ENCODE assay signal across 9 mouse cellular contexts in the genomic region with DNA sequence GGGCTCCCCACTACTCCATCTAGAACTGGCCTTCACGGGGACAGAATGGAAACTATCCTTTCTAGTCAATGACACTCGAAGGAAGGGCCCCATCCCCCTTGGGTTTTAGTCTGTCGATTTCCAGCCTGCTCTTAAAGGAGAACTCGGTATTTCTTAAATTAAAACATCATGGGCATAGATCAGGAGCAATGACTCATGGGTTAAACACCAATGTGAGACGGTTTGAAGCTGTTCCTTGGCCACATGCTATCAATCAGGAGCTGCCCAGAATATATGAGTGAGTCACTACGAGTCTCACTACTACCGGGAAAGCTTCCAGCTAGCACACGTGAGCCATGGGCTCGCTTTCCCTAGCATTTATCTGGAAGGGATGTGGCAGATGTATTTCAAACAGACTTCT.
DNase-seq lines count a peak whose midpoint lies in the region; ATAC-seq and TF ChIP-seq lines count a peak whose summit lies in the region.
"Had no signal": no experiment of that assay in that cellular context is flagged by ENCODE, and none has a peak within 500 bp of the region (broad histone marks: within the 10 kb centered on the region; RNA-seq: fewer than 3 reads in every experiment).

No protein-coding gene starts in this region.

- H3K4me1 ChIP-seq in lung, postnatal 0 days (ENCODE audit: insufficient read depth, low read depth, low read length): no peaks in the 10 kb centered on the region
- no peaks in the 10 kb centered on the region for H3K4me1 ChIP-seq in midbrain, embryonic 15.5 days

- DNase-seq in embryo, embryonic 10 days (ENCODE audit: low spot score): peak; percentile 16
- DNase-seq in embryo, embryonic 9.5 days (ENCODE audit: extremely low spot score): no peak
- peak; percentile 47 for DNase-seq in urinary bladder, postnatal 14 days (ENCODE audit: low spot score)
- DNase-seq in urinary bladder, postnatal 4 days (ENCODE audit: low spot score in 2 of 2): no peak
- DNase-seq in heart, postnatal 14 days: peak; percentile 35 to 52
- peak; percentile 81 for DNase-seq in lung, postnatal 0 days (ENCODE audit: low spot score)
- DNase-seq in thymus, postnatal 14 days: no peak

- H3K27me3 ChIP-seq in lung, postnatal 0 days (replicated peaks; ENCODE audit: insufficient read depth, low read length): no peaks in the 10 kb centered on the region
- H3K27me3 ChIP-seq in midbrain, embryonic 15.5 days (replicated peaks): no peaks in the 10 kb centered on the region
- H3K27me3 ChIP-seq: lung, embryonic 15.5 days had no signal

- no peak for TF ChIP-seq CTCF in lung, postnatal 0 days (IDR thresholded peaks at IDR 0.05)

- no peak overlapping the region for H3K4me3 ChIP-seq in lung, postnatal 0 days (ENCODE audit: low read depth, low read length)
- H3K4me3 ChIP-seq in midbrain, embryonic 15.5 days: no peak overlapping the region
- H3K4me3 ChIP-seq: lung, embryonic 15.5 days had no signal

- no peak overlapping the region for H3K27ac ChIP-seq in lung, postnatal 0 days (ENCODE audit: low read length)
- H3K27ac ChIP-seq in midbrain, embryonic 15.5 days: no peak overlapping the region
- H3K27ac ChIP-seq: lung, embryonic 15.5 days had no signal

- no peak overlapping the region for H3K9ac ChIP-seq in lung, postnatal 0 days (replicated peaks; ENCODE audit: low read depth)
- H3K9ac ChIP-seq in midbrain, embryonic 15.5 days: no peak overlapping the region
- H3K9ac ChIP-seq: lung, embryonic 15.5 days had no signal

- ATAC-seq in lung, postnatal 0 days: peak; percentile 87
- ATAC-seq in midbrain, embryonic 15.5 days (replicated peaks): no peak

- TF ChIP-seq EP300 in lung, postnatal 0 days (IDR thresholded peaks at IDR 0.05): peak; percentile 42; the same call in 1 of the 2 replicates

- H3K9me3 ChIP-seq in lung, postnatal 0 days (ENCODE audit: low read length): no peaks in the 10 kb centered on the region
- no peaks in the 10 kb centered on the region for H3K9me3 ChIP-seq in midbrain, embryonic 15.5 days
- H3K9me3 ChIP-seq: lung, embryonic 15.5 days had no signal

- no peak overlapping the region; the same call in 1 of the 2 replicates for H3K4me2 ChIP-seq in lung, postnatal 0 days (replicated peaks; ENCODE audit: low read depth, low read length)
- no peak overlapping the region for H3K4me2 ChIP-seq in midbrain, embryonic 15.5 days
- H3K4me2 ChIP-seq: lung, embryonic 15.5 days had no signal

- intact Hi-C loops in heart, postnatal 14 days (cut with DNase I): no loop called here

- H3K36me3 ChIP-seq in lung, postnatal 0 days (ENCODE audit: insufficient read depth, low read length): no peaks in the 10 kb centered on the region
- H3K36me3 ChIP-seq in midbrain, embryonic 15.5 days (replicated peaks): no peaks in the 10 kb centered on the region
- H3K36me3 ChIP-seq: lung, embryonic 15.5 days had no signal

- 19% methylated on average over 9 of the region's 9 CpGs for WGBS in lung, postnatal 0 days
- 67% methylated on average over 9 of the region's 9 CpGs for WGBS in midbrain, embryonic 15.5 days

Comparison
In these comparisons a context has a peak if more than half of its experiments do, and no peak if none do; other contexts are left out.
1. DNase-seq: peak in embryo, embryonic 10 days (single experiment), urinary bladder, postnatal 14 days (single experiment), heart, postnatal 14 days (2 of 2) and lung, postnatal 0 days (single experiment); none in embryo, embryonic 9.5 days (single experiment), urinary bladder, postnatal 4 days (0 of 2) and thymus, postnatal 14 days (single experiment).